Mouse (Mus musculus) thymus, adult 2 months (tissue): ENCODE measurements around the gene Arhgef11.

Experiments used
- CTCF ChIP-seq: fragments of 200-500 bp; IDR thresholded peaks from 2 replicates; pipeline ENCODE4 v1.5.1; 2012; ENCODE audit warnings: mild to moderate bottlenecking, control low read depth, low read length, moderate library complexity, borderline replicate concordance; ENCODE audit not compliant: control insufficient read depth, poor library complexity, insufficient read depth; ENCODE audit errors: extremely low read depth
- POLR2A ChIP-seq: fragments of 200-500 bp; IDR thresholded peaks from 2 replicates; pipeline ENCODE4 v1.6.1; 2012; ENCODE audit warnings: mild to moderate bottlenecking, low read length, control low read depth, moderate library complexity; ENCODE audit not compliant: control insufficient read depth, poor library complexity, insufficient read depth; ENCODE audit errors: extremely low read depth

DNA sequence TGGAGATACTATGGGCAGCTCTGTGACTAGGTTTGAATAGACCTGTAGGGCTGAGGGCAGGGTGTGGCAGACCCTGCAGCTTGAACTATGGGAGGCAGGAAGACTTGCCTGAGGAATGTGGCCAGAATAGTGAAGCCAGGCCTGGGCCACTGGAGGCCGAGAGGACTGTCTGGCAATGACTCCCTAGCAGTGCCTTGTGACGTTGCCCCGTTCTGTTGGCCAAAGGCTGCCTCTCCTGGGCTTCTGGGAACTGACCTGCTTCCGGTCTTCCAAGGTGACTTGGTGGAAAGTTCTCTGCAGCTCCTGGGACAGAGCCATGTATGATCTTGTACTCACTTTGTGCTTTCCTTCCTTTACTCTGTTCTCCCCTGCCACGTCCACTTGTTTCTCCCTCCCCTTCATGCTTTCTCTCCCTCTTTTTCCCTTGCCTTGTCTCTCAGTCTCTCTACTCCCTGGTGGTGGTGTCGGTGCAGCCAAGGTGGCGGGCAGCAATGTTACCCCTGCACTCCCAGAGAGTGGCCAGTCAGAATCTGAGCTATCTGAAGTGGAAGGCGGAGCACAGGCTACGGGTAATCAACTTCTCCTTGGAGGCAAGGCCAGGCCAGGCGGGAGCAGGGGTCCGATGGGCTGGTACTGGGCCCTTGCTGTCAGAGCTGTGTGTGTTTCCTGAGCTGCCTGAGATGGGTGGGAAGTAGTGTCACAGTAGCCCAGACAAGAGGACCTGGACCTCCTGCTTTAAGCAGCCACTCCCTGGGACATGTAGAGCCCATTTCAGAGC is 116.8 kb downstream of the Arhgef11 start:
- no peak for TF ChIP-seq CTCF
- no peak for TF ChIP-seq POLR2A
